Mouse (Mus musculus): ENCODE data around the gene Frmd5. TPM values are rescaled to one million over a fixed set of nuclear protein-coding genes. Genes with fewer than 3 reads are reported as not detected.

Gene Frmd5
- polyA plus RNA-seq, 1 experiment from 2014 or later, result 40.8 TPM

- Histone ChIP-seq H3K9me3 (ENCODE audit: control insufficient read depth, low read length) (no peaks in the 10 kb centered on the region), H3K27me3 (ENCODE audit: control insufficient read depth, insufficient read depth, low read length) (no peaks in the 10 kb centered on the region), H3K36me3 (ENCODE audit: control insufficient read depth, insufficient read depth, low read length) (no peaks in the 10 kb centered on the region), H3K27ac (replicated peaks in 1 of 2; ENCODE audit: control insufficient read depth in 1 of 2, insufficient read depth in 1 of 2, low read depth in 2 of 2, low read length in 2 of 2) (peak overlapping the region; percentile 14 to 58), H3K4me3 (ENCODE audit: control insufficient read depth in 1 of 2, insufficient read depth in 1 of 2, low read depth in 1 of 2, low read length in 2 of 2) (no peak overlapping the region), H3K4me2 (ENCODE audit: low read length) (peak overlapping the region; percentile 24), H3K9ac (ENCODE audit: low read length) (no peak overlapping the region), H3K4me1 (ENCODE audit: control insufficient read depth in 2 of 2, insufficient read depth in 2 of 2, low read length in 2 of 2) (peaks cover 15 to 20% of the 10 kb centered on the region in 2 experiments)
- 29% methylated on average over 12 of the region's 12 CpGs for WGBS
- ATAC-seq (ENCODE audit: insufficient number of reproducible peaks, insufficient read depth, low FRiP score, low read depth), result no peak
Measured at GRCm38 (mm10) chr2:121587523-121588308, 219.2 kb downstream of the Frmd5 start.

- no peak overlapping the region for H3K9ac ChIP-seq (ENCODE audit: low read length)
- H3K9me3 ChIP-seq (ENCODE audit: control insufficient read depth, low read length), result no peaks in the 10 kb centered on the region
- no peak for ATAC-seq (ENCODE audit: insufficient number of reproducible peaks, insufficient read depth, low FRiP score, low read depth)
- no peaks in the 10 kb centered on the region for H3K36me3 ChIP-seq (ENCODE audit: control insufficient read depth, insufficient read depth, low read length)
- H3K4me2 ChIP-seq (ENCODE audit: low read length), result no peak overlapping the region
- no peaks in the 10 kb centered on the region for H3K27me3 ChIP-seq (ENCODE audit: control insufficient read depth, insufficient read depth, low read length)
- peaks cover 15 to 20% of the 10 kb centered on the region in 2 experiments for H3K4me1 ChIP-seq (ENCODE audit: control insufficient read depth in 2 of 2, insufficient read depth in 2 of 2, low read length in 2 of 2)
- H3K4me3 ChIP-seq (ENCODE audit: control insufficient read depth in 1 of 2, insufficient read depth in 1 of 2, low read depth in 1 of 2, low read length in 2 of 2), result no peak overlapping the region
- WGBS, result 44% methylated on average over 5 of the region's 5 CpGs
- no peak overlapping the region for H3K27ac ChIP-seq (replicated peaks in 1 of 2; ENCODE audit: control insufficient read depth in 1 of 2, insufficient read depth in 1 of 2, low read depth in 2 of 2, low read length in 2 of 2)
Measured at GRCm38 (mm10) chr2:121584705-121585104, 222.2 kb downstream of the Frmd5 start.

GRCm38 (mm10) chr2:121583468-121584116 lies 223.3 kb downstream of the Frmd5 start:
- H3K27me3 ChIP-seq (ENCODE audit: control insufficient read depth, insufficient read depth, low read length), result no peaks in the 10 kb centered on the region
- peak; percentile 44; the same call in 1 of the 2 replicates for ATAC-seq (ENCODE audit: insufficient number of reproducible peaks, insufficient read depth, low FRiP score, low read depth)
- no peak overlapping the region for H3K4me3 ChIP-seq (ENCODE audit: control insufficient read depth in 1 of 2, insufficient read depth in 1 of 2, low read depth in 1 of 2, low read length in 2 of 2)
- 48% methylated on average over 13 of the region's 13 CpGs for WGBS
- H3K9me3 ChIP-seq (ENCODE audit: control insufficient read depth, low read length), result no peaks in the 10 kb centered on the region
- H3K9ac ChIP-seq (ENCODE audit: low read length), result no peak overlapping the region
- H3K4me1 ChIP-seq (ENCODE audit: control insufficient read depth in 2 of 2, insufficient read depth in 2 of 2, low read length in 2 of 2), result peaks cover 13 to 18% of the 10 kb centered on the region in 2 experiments
- no peak overlapping the region for H3K4me2 ChIP-seq (ENCODE audit: low read length)
- H3K27ac ChIP-seq (replicated peaks in 1 of 2; ENCODE audit: control insufficient read depth in 1 of 2, insufficient read depth in 1 of 2, low read depth in 2 of 2, low read length in 2 of 2), result peak overlapping the region; percentile 27 to 50; a peak in 2 of 4 replicates
- no peaks in the 10 kb centered on the region for H3K36me3 ChIP-seq (ENCODE audit: control insufficient read depth, insufficient read depth, low read length)

- peaks cover 6 to 11% of the 10 kb centered on the region in 2 experiments for H3K4me1 ChIP-seq (ENCODE audit: control insufficient read depth in 2 of 2, insufficient read depth in 2 of 2, low read length in 2 of 2)
- no peak for ATAC-seq (ENCODE audit: insufficient number of reproducible peaks, insufficient read depth, low FRiP score, low read depth)
- no peak overlapping the region for H3K4me3 ChIP-seq (ENCODE audit: control insufficient read depth in 1 of 2, insufficient read depth in 1 of 2, low read depth in 1 of 2, low read length in 2 of 2)
- no peaks in the 10 kb centered on the region for H3K36me3 ChIP-seq (ENCODE audit: control insufficient read depth, insufficient read depth, low read length)
- no peak overlapping the region for H3K4me2 ChIP-seq (ENCODE audit: low read length)
- no peak overlapping the region for H3K9ac ChIP-seq (ENCODE audit: low read length)
- no peaks in the 10 kb centered on the region for H3K9me3 ChIP-seq (ENCODE audit: control insufficient read depth, low read length)
- 80% methylated on average over 13 of the region's 13 CpGs for WGBS
- no peaks in the 10 kb centered on the region for H3K27me3 ChIP-seq (ENCODE audit: control insufficient read depth, insufficient read depth, low read length)
- H3K27ac ChIP-seq (replicated peaks in 1 of 2; ENCODE audit: control insufficient read depth in 1 of 2, insufficient read depth in 1 of 2, low read depth in 2 of 2, low read length in 2 of 2), result no peak overlapping the region; a peak in 1 of 4 replicates
Measured at GRCm38 (mm10) chr2:121582809-121583376, 224.0 kb downstream of the Frmd5 start.

GRCm38 (mm10) chr2:121575741-121576201 lies 231.1 kb downstream of the Frmd5 start:
- 43% methylated on average over 8 of the region's 8 CpGs for WGBS
- Histone ChIP-seq H3K9me3 (ENCODE audit: control insufficient read depth, low read length) (no peaks in the 10 kb centered on the region), H3K36me3 (ENCODE audit: control insufficient read depth, insufficient read depth, low read length) (no peaks in the 10 kb centered on the region), H3K27ac (replicated peaks in 1 of 2; ENCODE audit: control insufficient read depth in 1 of 2, insufficient read depth in 1 of 2, low read depth in 2 of 2, low read length in 2 of 2) (no peak overlapping the region), H3K4me3 (ENCODE audit: control insufficient read depth in 1 of 2, insufficient read depth in 1 of 2, low read depth in 1 of 2, low read length in 2 of 2) (no peak overlapping the region), H3K27me3 (ENCODE audit: control insufficient read depth, insufficient read depth, low read length) (no peaks in the 10 kb centered on the region), H3K4me2 (ENCODE audit: low read length) (no peak overlapping the region), H3K9ac (ENCODE audit: low read length) (no peak overlapping the region), H3K4me1 (ENCODE audit: control insufficient read depth in 2 of 2, insufficient read depth in 2 of 2, low read length in 2 of 2) (peaks cover 6 to 18% of the 10 kb centered on the region in 2 experiments)
- no peak for ATAC-seq (ENCODE audit: insufficient number of reproducible peaks, insufficient read depth, low FRiP score, low read depth)

GRCm38 (mm10) chr2:121574066-121574630 lies 232.7 kb downstream of the Frmd5 start:
- no peaks in the 10 kb centered on the region for H3K36me3 ChIP-seq (ENCODE audit: control insufficient read depth, insufficient read depth, low read length)
- no peaks in the 10 kb centered on the region for H3K27me3 ChIP-seq (ENCODE audit: control insufficient read depth, insufficient read depth, low read length)
- WGBS, result 52% methylated on average over 9 of the region's 9 CpGs
- H3K4me3 ChIP-seq (ENCODE audit: control insufficient read depth in 1 of 2, insufficient read depth in 1 of 2, low read depth in 1 of 2, low read length in 2 of 2), result no peak overlapping the region
- no peak overlapping the region for H3K4me2 ChIP-seq (ENCODE audit: low read length)
- no peak for ATAC-seq (ENCODE audit: insufficient number of reproducible peaks, insufficient read depth, low FRiP score, low read depth)
- H3K9me3 ChIP-seq (ENCODE audit: control insufficient read depth, low read length), result no peaks in the 10 kb centered on the region
- no peak overlapping the region for H3K9ac ChIP-seq (ENCODE audit: low read length)
- peaks cover 6 to 22% of the 10 kb centered on the region in 2 experiments for H3K4me1 ChIP-seq (ENCODE audit: control insufficient read depth in 2 of 2, insufficient read depth in 2 of 2, low read length in 2 of 2)
- H3K27ac ChIP-seq (replicated peaks in 1 of 2; ENCODE audit: control insufficient read depth in 1 of 2, insufficient read depth in 1 of 2, low read depth in 2 of 2, low read length in 2 of 2), result no peak overlapping the region

GRCm38 (mm10) chr2:121571780-121572179 lies 235.1 kb downstream of the Frmd5 start:
- Histone ChIP-seq H3K36me3 (ENCODE audit: control insufficient read depth, insufficient read depth, low read length) (no peaks in the 10 kb centered on the region), H3K4me3 (ENCODE audit: control insufficient read depth in 1 of 2, insufficient read depth in 1 of 2, low read depth in 1 of 2, low read length in 2 of 2) (no peak overlapping the region), H3K9ac (ENCODE audit: low read length) (no peak overlapping the region), H3K4me1 (ENCODE audit: control insufficient read depth in 2 of 2, insufficient read depth in 2 of 2, low read length in 2 of 2) (peaks cover 6 to 22% of the 10 kb centered on the region in 2 experiments), H3K27ac (replicated peaks in 1 of 2; ENCODE audit: control insufficient read depth in 1 of 2, insufficient read depth in 1 of 2, low read depth in 2 of 2, low read length in 2 of 2) (no peak overlapping the region), H3K9me3 (ENCODE audit: control insufficient read depth, low read length) (no peaks in the 10 kb centered on the region), H3K4me2 (ENCODE audit: low read length) (no peak overlapping the region), H3K27me3 (ENCODE audit: control insufficient read depth, insufficient read depth, low read length) (no peaks in the 10 kb centered on the region)
- 8% methylated on average over 7 of the region's 7 CpGs for WGBS
- peak; percentile 38; the same call in 1 of the 2 replicates for ATAC-seq (ENCODE audit: insufficient number of reproducible peaks, insufficient read depth, low FRiP score, low read depth)

Data from heart, embryonic 14.5 days (tissue).